Mouse (Mus musculus): ENCODE data around the gene Fnip2. TPM values are rescaled to one million over a fixed set of nuclear protein-coding genes. Genes with fewer than 3 reads are reported as not detected.

Fnip2 gene
- total and polyA plus RNA-seq, 2 experiments from 2014 or later: 6.9 to 30.3 TPM

- no peaks in the 10 kb centered on the region for H3K4me1 ChIP-seq (ENCODE audit: insufficient read depth, low read length)
- DNase-seq (ENCODE audit: low spot score): no peak
- H3K4me3 ChIP-seq (ENCODE audit: low read depth, low read length): no peak overlapping the region
- ATAC-seq (ENCODE audit: low FRiP score): no peak
- H3K9me3 ChIP-seq (ENCODE audit: low read length): no peaks in the 10 kb centered on the region
- H3K9ac ChIP-seq (replicated peaks; ENCODE audit: low read length, poor library complexity, severe bottlenecking): no peak overlapping the region
- H3K27ac ChIP-seq (ENCODE audit: low read depth, low read length): no peak overlapping the region
- no peaks in the 10 kb centered on the region for H3K27me3 ChIP-seq (ENCODE audit: insufficient read depth, low read length)
- no peak overlapping the region for H3K4me2 ChIP-seq (ENCODE audit: low read depth, low read length, poor library complexity, severe bottlenecking)
- no peak for TF ChIP-seq CTCF (IDR thresholded peaks at IDR 0.05)
- 82% methylated on average over 2 of the region's 2 CpGs for WGBS
- H3K36me3 ChIP-seq (ENCODE audit: insufficient read depth, low read length): 0 out of 2 replicates have a peak, but pooled peaks cover 2% of the 10 kb centered on the region
These were observed 22.1 kb upstream of the Fnip2 start for GRCm38 (mm10) chr3:79589671-79590070.

GRCm38 (mm10) chr3:79586804-79587203 is 19.2 kb upstream of the Fnip2 start:
- DNase-seq (ENCODE audit: low spot score) (peak; percentile 94), ATAC-seq (ENCODE audit: low FRiP score) (peak; percentile 65)
- no peaks in the 10 kb centered on the region for H3K9me3 ChIP-seq (ENCODE audit: low read length)
- no peaks in the 10 kb centered on the region for H3K27me3 ChIP-seq (ENCODE audit: insufficient read depth, low read length)
- peak; percentile 98 for TF ChIP-seq CTCF (IDR thresholded peaks at IDR 0.05)
- peak overlapping the region; percentile 15; the same call in 1 of the 2 replicates for H3K4me2 ChIP-seq (ENCODE audit: low read depth, low read length, poor library complexity, severe bottlenecking)
- H3K4me1 ChIP-seq (ENCODE audit: insufficient read depth, low read length): no peaks in the 10 kb centered on the region
- no peak overlapping the region for H3K4me3 ChIP-seq (ENCODE audit: low read depth, low read length)
- H3K36me3 ChIP-seq (ENCODE audit: insufficient read depth, low read length): no peaks in the 10 kb centered on the region
- WGBS: 3% methylated on average over 6 of the region's 6 CpGs
- H3K9ac ChIP-seq (replicated peaks; ENCODE audit: low read length, poor library complexity, severe bottlenecking): no peak overlapping the region
- no peak overlapping the region for H3K27ac ChIP-seq (ENCODE audit: low read depth, low read length)

GRCm38 (mm10) chr3:79579891-79580575 is 12.4 kb upstream of the Fnip2 start:
- WGBS: 83% methylated on average over 5 of the region's 5 CpGs
- Histone ChIP-seq H3K4me3 (ENCODE audit: low read depth, low read length) (no peak overlapping the region), H3K27me3 (ENCODE audit: insufficient read depth, low read length) (no peaks in the 10 kb centered on the region), H3K36me3 (ENCODE audit: insufficient read depth, low read length) (no peaks in the 10 kb centered on the region), H3K9ac (replicated peaks; ENCODE audit: low read length, poor library complexity, severe bottlenecking) (no peak overlapping the region), H3K4me2 (ENCODE audit: low read depth, low read length, poor library complexity, severe bottlenecking) (no peak overlapping the region), H3K9me3 (ENCODE audit: low read length) (no peaks in the 10 kb centered on the region), H3K4me1 (ENCODE audit: insufficient read depth, low read length) (no peaks in the 10 kb centered on the region), H3K27ac (ENCODE audit: low read depth, low read length) (no peak overlapping the region)
- TF ChIP-seq CTCF (IDR thresholded peaks at IDR 0.05): no peak
- no peak for DNase-seq (ENCODE audit: low spot score)
- no peak for ATAC-seq (ENCODE audit: low FRiP score)

GRCm38 (mm10) chr3:79578164-79578563 is 10.6 kb upstream of the Fnip2 start:
- Histone ChIP-seq H3K36me3 (ENCODE audit: insufficient read depth, low read length) (no peaks in the 10 kb centered on the region), H3K9ac (replicated peaks; ENCODE audit: low read length, poor library complexity, severe bottlenecking) (no peak overlapping the region), H3K4me3 (ENCODE audit: low read depth, low read length) (no peak overlapping the region), H3K9me3 (ENCODE audit: low read length) (no peaks in the 10 kb centered on the region), H3K4me1 (ENCODE audit: insufficient read depth, low read length) (no peaks in the 10 kb centered on the region), H3K4me2 (ENCODE audit: low read depth, low read length, poor library complexity, severe bottlenecking) (no peak overlapping the region), H3K27me3 (ENCODE audit: insufficient read depth, low read length) (no peaks in the 10 kb centered on the region), H3K27ac (ENCODE audit: low read depth, low read length) (no peak overlapping the region)
- ATAC-seq (ENCODE audit: low FRiP score) (no peak), DNase-seq (ENCODE audit: low spot score) (no peak)
- 73% methylated on average over 6 of the region's 6 CpGs for WGBS
- TF ChIP-seq CTCF (IDR thresholded peaks at IDR 0.05): no peak

GRCm38 (mm10) chr3:79577606-79578005 is 10.0 kb upstream of the Fnip2 start:
- ATAC-seq (ENCODE audit: low FRiP score): no peak
- Histone ChIP-seq H3K9ac (replicated peaks; ENCODE audit: low read length, poor library complexity, severe bottlenecking) (no peak overlapping the region), H3K4me1 (ENCODE audit: insufficient read depth, low read length) (no peaks in the 10 kb centered on the region), H3K4me2 (ENCODE audit: low read depth, low read length, poor library complexity, severe bottlenecking) (no peak overlapping the region), H3K9me3 (ENCODE audit: low read length) (no peaks in the 10 kb centered on the region), H3K36me3 (ENCODE audit: insufficient read depth, low read length) (no peaks in the 10 kb centered on the region), H3K27me3 (ENCODE audit: insufficient read depth, low read length) (no peaks in the 10 kb centered on the region), H3K4me3 (ENCODE audit: low read depth, low read length) (no peak overlapping the region), H3K27ac (ENCODE audit: low read depth, low read length) (no peak overlapping the region)
- WGBS: 90% methylated on average over 6 of the region's 6 CpGs
- TF ChIP-seq CTCF (IDR thresholded peaks at IDR 0.05): no peak
- DNase-seq (ENCODE audit: low spot score): no peak

GRCm38 (mm10) chr3:79576865-79577264 is 9.3 kb upstream of the Fnip2 start:
- DNase-seq (ENCODE audit: low spot score) (peak; percentile 6), ATAC-seq (ENCODE audit: low FRiP score) (no peak)
- no peaks in the 10 kb centered on the region for H3K4me1 ChIP-seq (ENCODE audit: insufficient read depth, low read length)
- H3K9me3 ChIP-seq (ENCODE audit: low read length): no peaks in the 10 kb centered on the region
- no peak overlapping the region for H3K9ac ChIP-seq (replicated peaks; ENCODE audit: low read length, poor library complexity, severe bottlenecking)
- peak overlapping the region; percentile 20; the same call in 1 of the 2 replicates for H3K4me2 ChIP-seq (ENCODE audit: low read depth, low read length, poor library complexity, severe bottlenecking)
- 17% methylated on average over 5 of the region's 5 CpGs for WGBS
- no peak for TF ChIP-seq CTCF (IDR thresholded peaks at IDR 0.05)
- H3K4me3 ChIP-seq (ENCODE audit: low read depth, low read length): no peak overlapping the region
- no peak overlapping the region for H3K27ac ChIP-seq (ENCODE audit: low read depth, low read length)
- no peaks in the 10 kb centered on the region for H3K27me3 ChIP-seq (ENCODE audit: insufficient read depth, low read length)
- no peaks in the 10 kb centered on the region for H3K36me3 ChIP-seq (ENCODE audit: insufficient read depth, low read length)

Measured in midbrain, postnatal 0 days (tissue).